Mouse (Mus musculus) myocyte (in vitro differentiated cells): ENCODE measurements around the gene Taar8c.

Experiments
- E2F4 ChIP-seq: IDR thresholded peaks from one replicate; pipeline ENCODE4 v1.6.1; 2011; ENCODE audit warnings: mild to moderate bottlenecking, control low read depth, moderate library complexity; ENCODE audit not compliant: insufficient read depth
- MYOG ChIP-seq, 3 experiments: IDR thresholded peaks; one replicate each; pipeline ENCODE4 v1.6.1; 2011; ENCODE audit warnings: control low read depth in 2 of 3, low read depth in 2 of 3, mild to moderate bottlenecking in 2 of 3; ENCODE audit not compliant: insufficient read length in 2 of 3, control insufficient read depth in 1 of 3, insufficient read depth in 1 of 3
- POLR2A ChIP-seq: IDR thresholded peaks from one replicate; pipeline ENCODE4 v1.6.1; 2011; ENCODE audit warnings: low read depth, mild to moderate bottlenecking, control low read depth, moderate library complexity; ENCODE audit not compliant: insufficient read length
- POLR2AphosphoS2 ChIP-seq: IDR thresholded peaks from one replicate; pipeline ENCODE4 v1.6.1; 2011; ENCODE audit warnings: low read depth, control low read depth; ENCODE audit not compliant: insufficient read length
- REST ChIP-seq: IDR thresholded peaks from one replicate; pipeline ENCODE4 v1.6.1; 2011; ENCODE audit warnings: mild to moderate bottlenecking, control low read depth, moderate library complexity; ENCODE audit not compliant: insufficient read depth, insufficient read length
- TCF12 ChIP-seq: IDR thresholded peaks from one replicate; pipeline ENCODE4 v1.6.1; 2011; ENCODE audit warnings: mild to moderate bottlenecking, control low read depth; ENCODE audit not compliant: poor library complexity, insufficient read depth, severe bottlenecking
- USF1 ChIP-seq: IDR thresholded peaks from one replicate; pipeline ENCODE4 v1.6.1; 2011; ENCODE audit warnings: low read depth, mild to moderate bottlenecking, control low read depth, moderate library complexity

DNA sequence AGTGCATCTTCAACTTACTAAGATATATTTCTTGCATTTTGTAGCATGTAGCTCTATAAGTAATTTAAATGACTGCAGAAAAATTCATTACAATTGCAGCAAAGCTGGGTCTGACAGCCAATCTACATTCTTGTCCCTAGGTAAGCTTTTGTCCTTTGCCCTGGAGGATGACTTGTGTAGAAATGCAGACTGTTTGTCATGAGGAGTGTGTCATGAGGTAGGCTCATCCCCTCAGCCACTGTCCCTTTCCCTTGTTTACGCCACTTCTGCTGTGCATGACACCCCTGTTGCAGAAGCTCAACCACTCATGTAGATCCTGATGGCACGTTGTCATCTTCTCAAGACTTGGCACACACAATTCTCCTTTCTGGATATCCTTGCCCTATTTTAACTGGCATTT is 14.5 kb downstream of the Taar8c start:
- no peak for TF ChIP-seq POLR2A
- no peak for TF ChIP-seq E2F4
- no peak for TF ChIP-seq TCF12
- no peak for TF ChIP-seq USF1
- TF ChIP-seq MYOG (IDR thresholded peaks at IDR 0.05; ENCODE audit: control insufficient read depth in 1 of 3, insufficient read depth in 1 of 3, insufficient read length in 2 of 3, low read depth in 2 of 3), result no peak
- no peak for TF ChIP-seq POLR2AphosphoS2
- no peak for TF ChIP-seq REST
